Mouse (Mus musculus) neural tube, embryonic 11.5 days (tissue): ENCODE data around the gene Tjp2. TPM values are rescaled to one million over a fixed set of nuclear protein-coding genes. Genes with fewer than 3 reads are reported as not detected.
"Not testable (repeated sequence)": the region's sequence is repeated elsewhere in the genome, so short reads cannot be mapped to it uniquely, and the experiment has no call there.

Experiments
- ATAC-seq: fragments of 200-750 bp; cut with Nextera tagmentation; 2 replicates; pipeline ENCODE4 v1.8.0; 2017; ENCODE audit warnings: moderate number of reproducible peaks, mild to moderate bottlenecking, moderate TSS enrichment, moderate library complexity; ENCODE audit not compliant: insufficient read depth, low FRiP score, low TSS enrichment
- DNase-seq: peaks from one replicate; pipeline ENCODE4 v3.0.0-alpha.2; 2015; ENCODE audit warnings: low spot score
- H3K27ac ChIP-seq: fragments of 300-500 bp; sonication (generic); 2 replicates; pipeline ENCODE4 v1.5.1; 2014; ENCODE audit warnings: low read depth, mild to moderate bottlenecking, low read length
- H3K27me3 ChIP-seq: fragments of 300-500 bp; sonication (generic); 2 replicates; pipeline ENCODE4 v1.6.1; 2014; ENCODE audit warnings: mild to moderate bottlenecking, low read length, mixed read lengths; ENCODE audit not compliant: control insufficient read depth, insufficient read depth
- H3K36me3 ChIP-seq: fragments of 300-500 bp; sonication (generic); 2 replicates; pipeline ENCODE4 v1.6.1; 2014; ENCODE audit warnings: mild to moderate bottlenecking, low read length, moderate library complexity, mixed read lengths; ENCODE audit not compliant: control insufficient read depth, insufficient read depth
- H3K4me1 ChIP-seq: fragments of 300-500 bp; sonication (generic); 2 replicates; pipeline ENCODE4 v1.6.1; 2014; ENCODE audit warnings: low read length, mixed read lengths; ENCODE audit not compliant: control insufficient read depth, insufficient read depth
- H3K4me2 ChIP-seq: fragments of 300-500 bp; sonication (generic); 2 replicates; pipeline ENCODE4 v1.6.1; 2014; ENCODE audit warnings: low read depth, mild to moderate bottlenecking, moderate library complexity
- H3K4me3 ChIP-seq: fragments of 300-500 bp; sonication (generic); 2 replicates; pipeline ENCODE4 v1.5.1; 2014; ENCODE audit warnings: low read depth, low read length
- H3K9ac ChIP-seq: fragments of 300-500 bp; sonication (generic); 2 replicates; pipeline ENCODE4 v1.6.1; 2014; ENCODE audit warnings: mild to moderate bottlenecking, low read length
- H3K9me3 ChIP-seq: fragments of 300-500 bp; sonication (generic); 2 replicates; pipeline ENCODE4 v1.6.1; 2016; ENCODE audit warnings: low read length; ENCODE audit not compliant: control insufficient read depth
- WGBS: fragments of 180-500 bp; shearing (Covaris S2); extraction: QIAGEN DNeasy Blood & Tissue Kit; methylation state at CpG from one replicate; pipeline ENCODE4 v1.1.7; 2014; 5-methylcytosine and 5-hydroxymethylcytosine counted together
- polyA plus RNA-seq: library from polyadenylated mRNA; unstranded; fragments of >200 nt; fragmentation: Nextera tagmentation; extraction: Ambion mirVana; gene quantifications from 2 replicates; pipeline ENCODE4 v1.2.1, GENCODE M21; 2014

Tjp2 gene
- polyA plus RNA-seq, 1 experiment from 2014 or later, result 31.9 TPM

- ATAC-seq, result no peak
- Histone ChIP-seq H3K27ac (no peak overlapping the region), H3K36me3 (no peaks in the 10 kb centered on the region), H3K4me1 (peaks cover 9% of the 10 kb centered on the region), H3K4me3 (no peak overlapping the region), H3K4me2 (no peak overlapping the region), H3K27me3 (no peaks in the 10 kb centered on the region), H3K9ac (no peak overlapping the region), H3K9me3 (no peaks in the 10 kb centered on the region)
- DNase-seq, result no peak
- 88% methylated on average over 4 of the region's 4 CpGs for WGBS
Measured at GRCm38 (mm10) chr19:24238011-24238410, 13.2 kb upstream of the Tjp2 start.

GRCm38 (mm10) chr19:24232356-24232755 is 7.5 kb upstream of the Tjp2 start:
- not testable (repeated sequence) for H3K9me3 ChIP-seq, DNase-seq
- WGBS, result 96% methylated on average over 1 of the region's 1 CpGs

GRCm38 (mm10) chr19:24225305-24225696 is 471 bp upstream of the Tjp2 start:
- Histone ChIP-seq H3K4me2 (peak overlapping the region; percentile 76), H3K9ac (no peak overlapping the region), H3K4me3 (peak overlapping the region; percentile 42), H3K4me1 (no peaks in the 10 kb centered on the region), H3K27ac (no peak overlapping the region), H3K27me3 (peaks cover 19% of the 10 kb centered on the region), H3K36me3 (no peaks in the 10 kb centered on the region), H3K9me3 (no peaks in the 10 kb centered on the region)
- DNase-seq, result peak; percentile 38
- no peak for ATAC-seq
- 1% methylated on average over 17 of the region's 17 CpGs for WGBS

More at GRCm38 (mm10) chr19:24232356-24232755, 7.5 kb upstream of the Tjp2 start:
- not testable (repeated sequence) for H3K9ac ChIP-seq, H3K27me3 ChIP-seq, H3K27ac ChIP-seq, H3K4me1 ChIP-seq, ATAC-seq, H3K36me3 ChIP-seq, H3K4me3 ChIP-seq, H3K4me2 ChIP-seq

GRCm38 (mm10) chr19:24223851-24224251 is 979 bp downstream of the Tjp2 start:
- Histone ChIP-seq H3K9ac (no peak overlapping the region), H3K9me3 (no peaks in the 10 kb centered on the region), H3K27ac (no peak overlapping the region), H3K4me3 (peak overlapping the region; percentile 42), H3K36me3 (no peaks in the 10 kb centered on the region), H3K27me3 (peaks cover 19% of the 10 kb centered on the region), H3K4me2 (peak overlapping the region; percentile 76), H3K4me1 (no peaks in the 10 kb centered on the region)
- ATAC-seq (no peak), DNase-seq (no peak)
- WGBS, result 10% methylated on average over 11 of the region's 11 CpGs

- Histone ChIP-seq H3K9ac (no peak overlapping the region), H3K36me3 (no peaks in the 10 kb centered on the region), H3K27ac (no peak overlapping the region), H3K4me1 (no peaks in the 10 kb centered on the region), H3K4me3 (no peak overlapping the region), H3K9me3 (no peaks in the 10 kb centered on the region), H3K27me3 (peaks cover 19% of the 10 kb centered on the region), H3K4me2 (no peak overlapping the region)
- DNase-seq (no peak), ATAC-seq (no peak)
- 86% methylated on average over 4 of the region's 4 CpGs for WGBS
Measured at GRCm38 (mm10) chr19:24221455-24221854, 3.4 kb downstream of the Tjp2 start.

- Histone ChIP-seq H3K4me2 (no peak overlapping the region), H3K9ac (no peak overlapping the region), H3K27me3 (peaks cover 19% of the 10 kb centered on the region), H3K36me3 (no peaks in the 10 kb centered on the region), H3K9me3 (no peaks in the 10 kb centered on the region), H3K4me1 (no peaks in the 10 kb centered on the region), H3K27ac (no peak overlapping the region), H3K4me3 (no peak overlapping the region)
- no peak for DNase-seq
- no peak for ATAC-seq
- WGBS, result 25% methylated on average over 14 of the region's 14 CpGs
Measured at GRCm38 (mm10) chr19:24220795-24221445, 3.9 kb downstream of the Tjp2 start.

- Histone ChIP-seq H3K27me3 (peaks cover 5% of the 10 kb centered on the region), H3K36me3 (no peaks in the 10 kb centered on the region), H3K4me3 (no peak overlapping the region), H3K27ac (no peak overlapping the region), H3K4me2 (no peak overlapping the region), H3K4me1 (no peaks in the 10 kb centered on the region), H3K9ac (no peak overlapping the region), H3K9me3 (no peaks in the 10 kb centered on the region)
- ATAC-seq (no peak), DNase-seq (no peak)
- 64% methylated on average over 9 of the region's 9 CpGs for WGBS
Measured at GRCm38 (mm10) chr19:24219011-24219410, 5.8 kb downstream of the Tjp2 start.

- H3K27ac ChIP-seq, result no peak overlapping the region
- no peak for ATAC-seq
- H3K4me3 ChIP-seq, result no peak overlapping the region
- 43% methylated on average over 2 of the region's 2 CpGs for WGBS
- no peak overlapping the region for H3K9ac ChIP-seq
- DNase-seq, result no peak
- no peaks in the 10 kb centered on the region for H3K27me3 ChIP-seq
- H3K9me3 ChIP-seq, result no peaks in the 10 kb centered on the region
- H3K4me1 ChIP-seq, result no peaks in the 10 kb centered on the region
- H3K4me2 ChIP-seq, result no peak overlapping the region
- no peaks in the 10 kb centered on the region for H3K36me3 ChIP-seq
Measured at GRCm38 (mm10) chr19:24218291-24218690, 6.5 kb downstream of the Tjp2 start.

GRCm38 (mm10) chr19:24217851-24218250 is 7.0 kb downstream of the Tjp2 start:
- Histone ChIP-seq H3K36me3 (no peaks in the 10 kb centered on the region), H3K4me1 (no peaks in the 10 kb centered on the region), H3K9ac (no peak overlapping the region), H3K4me2 (no peak overlapping the region), H3K4me3 (no peak overlapping the region), H3K27ac (no peak overlapping the region), H3K9me3 (no peaks in the 10 kb centered on the region), H3K27me3 (no peaks in the 10 kb centered on the region)
- ATAC-seq (no peak), DNase-seq (no peak)
